Mouse (Mus musculus) liver, adult 2 months (tissue): ENCODE results near the gene Sigirr. TPM values are rescaled to one million over a fixed set of nuclear protein-coding genes. Genes with fewer than 3 reads are reported as not detected.

Experiments
- DNase-seq: peaks from one replicate; pipeline ENCODE4 v3.0.0-alpha.2; 2011; ENCODE audit warnings: low read depth, low spot score; ENCODE audit errors: extremely low read depth
- H3K27ac ChIP-seq: fragments of 200-500 bp; replicated peaks from 2 replicates; pipeline ENCODE4 v1.5.1; 2012; ENCODE audit warnings: low read depth, mild to moderate bottlenecking, control low read depth, inconsistent platforms, low read length; ENCODE audit not compliant: insufficient read depth
- H3K27me3 ChIP-seq: fragments of 200-500 bp; 2 replicates; pipeline ENCODE4 v1.6.1; 2012; ENCODE audit warnings: mild to moderate bottlenecking, moderate library complexity, low read length, inconsistent platforms; ENCODE audit not compliant: control insufficient read depth, insufficient read depth
- H3K36me3 ChIP-seq: fragments of 200-500 bp; 2 replicates; pipeline ENCODE4 v1.6.1; 2012; ENCODE audit warnings: low read length, inconsistent platforms; ENCODE audit not compliant: control insufficient read depth, insufficient read depth
- H3K4me1 ChIP-seq: fragments of 200-500 bp; 2 replicates; pipeline ENCODE4 v1.6.1; 2011; ENCODE audit warnings: low read length; ENCODE audit not compliant: control insufficient read depth, insufficient read depth
- H3K4me3 ChIP-seq: fragments of 200-500 bp; 2 replicates; pipeline ENCODE4 v1.5.1; 2011; ENCODE audit warnings: low read depth, mild to moderate bottlenecking, control low read depth, low read length, moderate library complexity; ENCODE audit not compliant: insufficient read depth
- H3K79me2 ChIP-seq: fragments of 200-500 bp; 2 replicates; pipeline ENCODE4 v1.6.1; 2012; ENCODE audit warnings: inconsistent platforms, mild to moderate bottlenecking, low read length, moderate library complexity; ENCODE audit not compliant: control insufficient read depth, insufficient read depth
- H3K9ac ChIP-seq: fragments of 200-500 bp; 2 replicates; pipeline ENCODE4 v1.6.1; 2012; ENCODE audit warnings: low read depth, mild to moderate bottlenecking, control low read depth, inconsistent platforms, low read length
- CTCF ChIP-seq: fragments of 200-500 bp; IDR thresholded peaks from 2 replicates; pipeline ENCODE4 v1.5.1; 2011; ENCODE audit warnings: low read depth, low read length, control low read depth
- POLR2A ChIP-seq: fragments of 200-500 bp; IDR thresholded peaks from 2 replicates; pipeline ENCODE4 v1.6.1; 2011; ENCODE audit warnings: low read length, control low read depth; ENCODE audit not compliant: insufficient read depth; ENCODE audit errors: extremely low read depth
- WGBS: fragments of 180-500 bp; shearing (Covaris S2); methylation state at CpG from one replicate; pipeline ENCODE4 v1.1.7; 2018; 5-methylcytosine and 5-hydroxymethylcytosine counted together
- polyA plus RNA-seq: library from polyadenylated mRNA; depleted of rRNA; stranded (reverse); fragments of >200 nt; gene quantifications from 2 replicates; pipeline ENCODE4 v1.2.3, GENCODE M21; 2012
- total RNA-seq: library from RNA; depleted of rRNA; stranded (reverse); fragments of >200 nt; gene quantifications from 2 replicates; pipeline ENCODE4 v1.2.3, GENCODE M21; 2014

Gene Sigirr
- total and polyA plus RNA-seq, 2 experiments: 21.8 to 42.4 TPM

DNA sequence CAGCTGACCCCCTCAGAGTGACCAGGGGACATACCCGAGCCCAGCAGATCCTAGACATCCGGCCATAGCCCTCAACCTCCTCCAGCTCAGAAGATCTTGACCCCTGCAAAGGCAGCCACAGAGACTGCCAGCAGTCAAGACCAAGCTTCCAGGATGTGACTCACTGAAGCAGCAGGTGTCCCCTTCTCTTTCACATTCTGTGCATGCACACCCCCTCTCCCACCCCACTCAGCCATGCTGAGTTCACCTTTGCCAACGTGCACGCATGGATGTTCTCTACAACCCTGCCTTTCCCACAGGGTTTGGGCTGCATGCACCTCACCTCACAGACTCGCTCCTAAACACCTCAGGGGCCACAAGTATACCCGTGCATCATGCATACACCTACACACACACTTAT, 4.4 kb downstream of the Sigirr start:
- Histone ChIP-seq H3K4me3 (no peak overlapping the region), H3K79me2 (no peaks in the 10 kb centered on the region), H3K36me3 (no peaks in the 10 kb centered on the region), H3K9ac (no peak overlapping the region), H3K27me3 (no peaks in the 10 kb centered on the region), H3K27ac (no peak overlapping the region), H3K4me1 (peaks cover 18% of the 10 kb centered on the region)
- TF ChIP-seq CTCF: no peak
- no peak for TF ChIP-seq POLR2A
- 86% methylated on average over 6 of the region's 6 CpGs for WGBS
- DNase-seq: no peak

DNA sequence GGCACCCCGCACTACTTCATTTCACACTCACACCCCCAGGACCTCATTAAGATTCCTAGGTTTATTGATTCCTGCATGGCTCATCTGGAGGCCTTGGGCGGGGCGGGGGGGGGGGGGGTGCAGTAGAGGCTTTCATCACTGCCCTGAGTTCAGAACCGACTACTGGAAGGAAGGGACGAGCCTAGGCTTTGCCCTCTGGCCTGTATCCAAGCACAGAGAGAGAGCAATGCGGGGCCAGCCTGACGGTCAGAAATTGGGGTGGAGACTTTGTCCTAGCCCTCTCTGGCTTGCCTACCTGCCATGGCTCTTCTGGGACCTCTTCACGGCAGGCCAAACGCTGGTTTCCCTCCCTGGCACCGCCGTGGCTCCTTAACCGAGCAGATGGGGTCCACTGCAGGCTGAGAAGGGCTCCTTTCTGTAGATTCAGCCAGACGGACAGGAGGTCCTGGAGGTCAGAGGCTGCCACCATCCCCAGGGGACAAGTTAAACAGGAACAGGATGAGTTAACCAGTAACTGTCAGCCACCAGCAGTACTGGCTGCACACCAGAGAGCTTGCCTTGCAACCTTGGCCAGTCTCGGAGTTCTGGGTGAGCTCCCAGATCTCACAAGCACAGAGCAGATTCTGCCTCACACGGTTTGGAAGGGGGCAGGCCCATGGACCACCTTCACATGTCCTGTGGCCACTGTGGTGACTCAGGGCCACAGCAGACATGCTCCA, 5.7 kb downstream of the Sigirr start:
- no peaks in the 10 kb centered on the region for H3K36me3 ChIP-seq
- H3K79me2 ChIP-seq: no peaks in the 10 kb centered on the region
- H3K4me1 ChIP-seq: peaks cover 18% of the 10 kb centered on the region
- H3K9ac ChIP-seq: peak overlapping the region; percentile 72
- no peaks in the 10 kb centered on the region for H3K27me3 ChIP-seq
- H3K27ac ChIP-seq: peak overlapping the region; percentile 97
- H3K4me3 ChIP-seq: peak overlapping the region; percentile 65
- TF ChIP-seq POLR2A (peak; percentile 37; the same call in 1 of the 2 replicates), CTCF (no peak)
- DNase-seq: peak; percentile 94
- WGBS: 24% methylated on average over 15 of the region's 15 CpGs

DNA sequence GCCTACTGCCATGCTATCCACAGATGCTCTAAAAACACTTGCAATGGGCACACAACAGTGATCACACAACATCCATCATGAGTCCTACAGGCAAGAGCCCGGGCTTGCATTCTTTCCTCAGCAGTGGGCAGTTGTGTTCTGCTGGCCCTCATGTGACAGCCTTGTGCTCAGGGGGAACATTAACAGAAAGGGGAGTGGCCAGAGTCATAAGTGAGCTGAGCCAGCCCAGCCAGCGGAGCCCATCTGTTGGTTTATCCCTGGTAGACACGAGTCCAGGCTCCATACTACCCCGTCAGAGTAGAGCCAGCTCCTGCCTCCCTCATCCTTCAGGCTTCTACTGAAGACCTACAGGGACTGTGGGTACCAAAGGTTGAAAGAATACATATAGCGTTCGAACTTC, 6.4 kb downstream of the Sigirr start:
- Histone ChIP-seq H3K27ac (peak overlapping the region; percentile 76), H3K79me2 (no peaks in the 10 kb centered on the region), H3K4me1 (peaks cover 16% of the 10 kb centered on the region), H3K36me3 (no peaks in the 10 kb centered on the region), H3K9ac (no peak overlapping the region), H3K4me3 (peak overlapping the region; percentile 3; the same call in 1 of the 2 replicates), H3K27me3 (no peaks in the 10 kb centered on the region)
- TF ChIP-seq CTCF (no peak), POLR2A (no peak)
- WGBS: 33% methylated on average over 6 of the region's 6 CpGs
- DNase-seq: peak; percentile 70

DNA sequence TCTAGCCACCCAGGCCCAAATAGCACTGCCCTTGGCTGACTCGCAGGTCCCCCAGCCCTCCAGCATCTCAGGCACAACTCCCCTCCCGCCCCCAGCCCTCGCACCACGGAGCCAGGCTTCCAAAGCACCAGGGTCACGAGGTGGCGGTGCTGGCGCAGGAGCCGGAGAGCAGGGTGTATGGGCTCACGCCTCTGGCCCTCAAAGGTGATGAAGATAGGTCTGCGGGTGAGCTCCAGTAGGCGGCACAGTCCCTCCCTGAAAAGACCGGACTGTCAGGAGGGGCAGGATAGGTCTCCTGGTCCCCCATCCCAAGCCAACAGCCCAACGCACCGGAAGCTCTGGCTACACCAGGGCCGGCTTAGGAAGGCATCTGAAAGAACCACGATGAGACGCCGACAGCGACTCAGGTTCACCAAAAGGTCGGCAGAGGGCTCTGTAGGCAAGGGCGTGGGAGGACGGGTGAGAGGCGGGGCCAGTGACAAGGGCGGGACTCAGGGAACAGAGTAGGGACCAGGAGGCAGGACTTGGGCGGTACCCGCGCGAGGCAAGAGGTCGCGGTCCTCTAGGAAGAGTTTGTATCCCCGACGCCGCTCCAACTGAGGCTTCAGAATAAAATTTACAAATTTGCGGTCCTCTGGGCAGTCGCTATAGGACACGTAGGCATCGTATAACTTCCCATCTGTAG, 8.2 kb downstream of the Sigirr start:
- 22% methylated on average over 37 of the region's 37 CpGs for WGBS
- H3K27me3 ChIP-seq: no peaks in the 10 kb centered on the region
- H3K36me3 ChIP-seq: no peaks in the 10 kb centered on the region
- peaks cover 16% of the 10 kb centered on the region for H3K4me1 ChIP-seq
- no peak overlapping the region for H3K27ac ChIP-seq
- H3K4me3 ChIP-seq: no peak overlapping the region
- TF ChIP-seq POLR2A (no peak), CTCF (peak; percentile 91)
- no peaks in the 10 kb centered on the region for H3K79me2 ChIP-seq
- H3K9ac ChIP-seq: no peak overlapping the region; the same call in 1 of the 2 replicates
- DNase-seq: peak; percentile 81

DNA sequence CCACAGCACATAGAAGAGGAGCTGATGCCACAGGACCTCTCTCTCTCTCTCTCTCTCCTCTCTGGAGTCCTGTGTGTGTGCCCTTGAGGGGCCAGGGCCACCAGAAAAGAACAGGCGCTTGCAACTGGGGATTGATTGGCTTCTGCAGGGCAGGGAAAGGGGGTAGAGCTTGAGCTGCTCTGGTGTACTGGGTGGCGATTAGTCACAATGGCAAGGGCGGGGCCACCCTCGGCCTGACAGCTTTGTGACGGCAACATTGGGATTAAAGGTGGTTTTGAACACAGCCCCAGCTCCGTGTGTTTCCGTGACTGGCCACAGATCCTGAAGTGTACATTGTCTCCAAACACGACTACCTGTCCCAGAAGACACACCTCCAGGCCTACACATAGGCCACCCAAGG, 10.1 kb downstream of the Sigirr start:
- TF ChIP-seq CTCF: no peak
- no peak for TF ChIP-seq POLR2A
- Histone ChIP-seq H3K27ac (no peak overlapping the region), H3K4me1 (peaks cover 16% of the 10 kb centered on the region), H3K9ac (no peak overlapping the region), H3K36me3 (no peaks in the 10 kb centered on the region), H3K79me2 (no peaks in the 10 kb centered on the region), H3K4me3 (no peak overlapping the region), H3K27me3 (no peaks in the 10 kb centered on the region)
- WGBS: 88% methylated on average over 8 of the region's 8 CpGs
- DNase-seq: no peak

DNA sequence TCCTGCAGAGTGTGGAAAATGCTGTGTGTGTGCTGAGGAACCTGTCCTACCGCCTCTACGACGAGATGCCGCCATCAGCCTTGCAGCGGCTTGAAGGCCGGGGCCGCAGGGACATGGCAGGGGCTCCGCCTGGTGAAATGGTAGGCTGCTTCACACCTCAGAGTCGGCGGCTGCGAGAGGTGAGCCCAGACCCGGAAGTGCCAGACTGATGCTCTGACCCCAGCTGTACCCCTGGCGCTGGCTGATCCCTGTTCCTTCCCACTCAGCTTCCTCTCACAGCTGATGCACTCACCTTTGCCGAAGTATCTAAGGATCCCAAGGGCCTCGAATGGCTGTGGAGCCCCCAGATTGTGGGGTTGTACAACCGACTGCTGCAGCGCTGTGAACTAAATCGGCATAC, 11.9 kb downstream of the Sigirr start:
- Histone ChIP-seq H3K4me3 (no peak overlapping the region), H3K36me3 (no peaks in the 10 kb centered on the region), H3K4me1 (peaks cover 5% of the 10 kb centered on the region), H3K27me3 (no peaks in the 10 kb centered on the region), H3K27ac (no peak overlapping the region), H3K9ac (no peak overlapping the region), H3K79me2 (no peaks in the 10 kb centered on the region)
- WGBS: 48% methylated on average over 18 of the region's 18 CpGs
- no peak for DNase-seq
- TF ChIP-seq CTCF (no peak), POLR2A (no peak)
